Mouse (Mus musculus) right cerebral cortex, postnatal 36 days (tissue): ENCODE measurements around the gene Tfip11.

Source experiments
- DNase-seq, 2 experiments: peaks; one replicate each; pipeline ENCODE4 v3.0.0; 2022; ENCODE audit warnings: low spot score in 2 of 2, mixed read lengths in 1 of 2

Gene Tfip11

GRCm38 (mm10) chr5:112360077-112360476 is 33.9 kb downstream of the Tfip11 start:
- no peak for DNase-seq

- no peak for DNase-seq
These were observed 38.1 kb downstream of the Tfip11 start for GRCm38 (mm10) chr5:112364184-112364797.

GRCm38 (mm10) chr5:112366879-112367278 is 40.7 kb downstream of the Tfip11 start:
- DNase-seq, result no peak

DNA sequence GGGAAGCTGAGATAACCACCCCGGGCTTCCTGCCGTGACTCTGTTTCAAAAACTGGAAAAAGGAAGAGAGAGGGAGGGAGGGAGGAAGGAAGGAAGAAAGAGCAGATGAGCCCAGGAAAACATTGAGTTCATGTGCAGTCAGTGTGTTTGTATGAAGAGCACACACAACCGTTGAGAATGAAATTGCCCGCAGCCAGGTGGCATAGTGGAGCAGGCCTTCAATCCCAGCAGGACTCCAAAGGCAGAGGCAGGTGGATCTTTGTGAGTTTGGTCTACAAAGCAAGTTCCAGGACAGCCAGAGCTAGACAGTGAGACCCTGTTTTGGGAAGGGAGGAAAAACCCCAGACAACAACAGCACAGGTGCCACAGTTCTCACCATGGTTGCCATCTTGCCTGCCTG is 41.2 kb downstream of the Tfip11 start:
- no peak for DNase-seq

DNA sequence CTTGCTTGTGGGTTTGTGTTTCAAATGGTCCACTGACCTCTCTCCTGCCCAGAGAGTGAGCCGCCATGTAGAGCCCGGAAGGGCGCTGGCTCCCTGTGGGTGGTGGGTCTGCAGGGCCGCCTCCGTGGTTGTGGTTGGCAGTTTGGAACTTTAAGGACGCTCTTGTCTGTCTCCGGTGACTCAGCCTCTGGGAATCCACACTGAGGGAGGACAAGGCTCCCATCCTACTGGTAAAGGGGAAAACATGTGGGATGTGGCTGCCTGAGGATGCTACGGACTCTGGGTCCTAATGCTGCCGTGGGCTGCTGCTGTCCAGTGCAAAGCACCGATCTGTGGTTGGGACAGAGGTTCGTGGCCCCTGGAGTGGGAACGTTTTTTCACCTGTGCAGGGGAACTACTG is 41.8 kb downstream of the Tfip11 start:
- no peak for DNase-seq

DNA sequence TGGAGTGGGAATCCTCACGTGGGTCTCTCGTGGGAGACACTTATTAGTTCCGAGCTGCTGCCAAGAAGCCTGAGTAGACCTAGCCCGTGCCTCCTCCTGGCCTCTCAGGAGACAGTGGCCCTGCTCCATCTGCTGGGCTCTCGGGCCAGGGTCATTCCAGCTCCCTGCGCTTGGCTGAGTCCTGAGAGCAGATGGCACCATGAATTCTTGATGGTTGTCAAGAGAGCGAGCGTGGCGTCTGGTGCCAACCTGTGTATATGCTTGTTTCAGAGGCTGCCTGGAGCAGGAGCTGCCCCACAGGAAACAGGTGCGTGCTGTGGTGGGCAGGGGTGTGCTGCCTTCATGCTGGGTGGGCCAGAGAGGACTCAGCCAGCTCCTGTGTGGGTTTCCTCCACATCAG is 42.5 kb downstream of the Tfip11 start:
- no peak for DNase-seq

DNA sequence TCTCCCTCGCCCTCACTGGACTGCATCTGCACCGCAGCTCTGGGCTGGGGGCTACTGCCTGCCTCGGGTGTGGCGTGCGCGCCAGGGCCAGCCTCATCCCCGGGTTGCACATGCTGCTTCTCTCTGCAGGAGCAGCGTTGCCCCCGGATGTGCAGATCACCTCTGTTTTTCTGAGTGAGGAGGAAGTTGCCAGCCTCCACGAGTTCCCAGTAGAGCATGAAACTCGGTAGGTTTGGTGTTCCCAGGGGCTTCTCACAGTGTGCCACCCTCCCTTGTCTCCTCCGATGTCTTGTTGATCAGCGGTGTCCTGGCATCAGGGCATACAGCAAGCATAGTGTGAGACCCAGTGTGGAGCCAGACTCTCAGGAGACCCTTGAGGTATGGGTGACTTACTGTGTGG is 43.2 kb downstream of the Tfip11 start:
- no peak for DNase-seq

DNA sequence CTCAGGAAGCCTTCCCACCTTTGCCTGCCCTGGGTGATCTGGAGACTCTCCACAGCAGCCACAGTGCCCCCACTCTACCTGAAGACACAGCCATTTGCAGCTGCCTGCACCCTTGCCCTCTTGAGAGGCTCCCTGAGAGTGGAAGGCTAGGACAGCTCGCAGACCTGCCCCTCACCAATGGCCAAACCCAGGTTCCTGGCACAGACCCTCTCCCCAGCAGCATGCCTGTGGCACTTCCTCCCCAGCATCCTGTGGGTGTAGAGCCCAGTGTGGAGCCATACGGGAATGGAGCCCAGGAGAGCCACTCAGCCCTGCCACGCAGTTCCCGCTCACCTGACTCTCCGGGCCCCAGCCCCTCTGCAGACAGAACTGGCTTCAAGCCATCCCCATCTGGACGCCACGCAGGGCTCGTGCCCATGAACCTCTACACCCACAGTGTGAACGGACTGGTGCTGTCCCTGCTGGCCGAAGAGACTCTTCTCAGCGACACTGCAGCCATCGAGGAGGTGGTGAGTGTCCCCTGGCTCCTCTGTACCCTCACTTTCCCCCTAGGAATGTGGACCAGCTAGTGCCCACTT is 44.2 kb downstream of the Tfip11 start:
- DNase-seq, result no peak

GRCm38 (mm10) chr5:112371933-112372332 is 45.8 kb downstream of the Tfip11 start:
- peak; percentile 76 to 77 for DNase-seq

DNA sequence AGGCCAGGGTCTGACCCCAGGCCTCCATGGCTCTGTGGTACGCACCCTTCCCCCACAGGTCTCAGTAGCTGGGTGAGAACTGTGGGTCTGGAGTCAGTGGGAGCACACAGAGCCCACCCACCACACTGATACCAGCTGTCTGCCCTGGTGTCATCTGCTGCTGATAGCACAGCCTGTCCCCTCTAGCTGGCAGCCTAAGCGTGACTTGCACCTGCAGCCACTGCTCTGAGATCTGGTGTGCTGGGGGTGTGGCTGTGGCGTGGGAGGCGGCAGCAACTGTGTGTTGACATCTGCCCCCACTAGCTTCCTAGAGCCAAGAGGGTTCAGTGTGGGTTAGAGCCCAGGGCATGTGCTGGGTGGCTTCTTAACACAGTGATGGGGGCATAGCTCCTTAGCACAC is 50.0 kb downstream of the Tfip11 start:
- DNase-seq, result no peak

DNA sequence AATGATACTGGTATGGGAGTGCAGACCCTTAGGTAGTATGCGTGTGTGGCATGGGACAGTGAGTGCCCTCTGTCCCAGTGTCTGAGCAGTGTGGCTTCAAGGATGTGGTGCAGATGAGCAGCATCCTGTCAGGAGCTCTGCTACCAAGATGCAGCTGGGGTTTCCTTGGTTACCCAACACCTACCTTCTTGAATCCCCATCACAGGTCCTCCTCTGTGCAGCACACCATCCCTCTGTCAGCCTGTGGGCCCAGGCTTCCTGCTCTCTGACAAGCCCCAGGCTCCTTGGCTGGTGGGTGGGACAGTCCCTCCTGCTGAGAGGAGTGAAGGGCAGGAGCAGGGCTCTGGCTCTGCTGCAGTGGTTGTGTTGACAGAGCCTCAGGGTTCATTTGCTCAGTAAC is 51.2 kb downstream of the Tfip11 start:
- DNase-seq, result no peak

- DNase-seq, result no peak
These were observed 52.6 kb downstream of the Tfip11 start for GRCm38 (mm10) chr5:112378716-112379115.

- no peak for DNase-seq
These were observed 55.0 kb downstream of the Tfip11 start for GRCm38 (mm10) chr5:112381154-112381553.

- DNase-seq, result peak in 1 of 2 experiments; percentile 1
These were observed 55.9 kb downstream of the Tfip11 start for GRCm38 (mm10) chr5:112382042-112382441.

- peak; percentile 57 to 71 for DNase-seq
These were observed 56.6 kb downstream of the Tfip11 start for GRCm38 (mm10) chr5:112382641-112383330.

DNA sequence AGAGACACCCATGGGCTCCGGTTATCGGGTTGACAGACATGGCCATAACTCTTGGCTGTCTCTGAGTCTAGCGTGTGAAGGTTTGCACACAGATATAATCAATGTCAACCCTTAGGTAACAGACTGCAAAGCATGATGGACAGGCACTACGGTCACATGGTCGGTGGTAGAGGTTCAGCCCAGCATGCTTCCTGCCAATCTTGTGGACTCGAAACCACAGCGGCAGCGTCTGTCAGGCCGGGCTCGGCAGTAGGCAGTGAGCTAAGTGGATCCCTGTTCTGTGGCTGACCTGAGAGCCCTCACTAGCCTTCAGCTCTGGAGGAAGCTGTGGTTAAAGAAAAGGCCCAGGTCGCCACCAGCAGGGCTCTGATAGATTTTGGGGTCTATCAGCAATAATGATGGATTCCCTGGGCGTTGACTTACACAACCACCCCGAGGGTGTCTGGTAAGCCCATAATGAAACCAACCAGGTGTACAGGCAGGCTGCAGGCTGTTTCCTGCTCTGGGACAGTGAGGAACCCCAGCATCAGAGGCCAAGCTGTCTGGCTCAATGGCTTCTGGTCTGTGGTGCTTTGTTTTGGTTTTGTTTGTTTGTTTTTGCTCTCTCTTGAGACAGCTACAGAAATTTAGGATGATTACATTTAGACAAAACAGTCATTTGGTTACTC is 58.8 kb downstream of the Tfip11 start:
- DNase-seq, result peak in 1 of 2 experiments; percentile 1

DNA sequence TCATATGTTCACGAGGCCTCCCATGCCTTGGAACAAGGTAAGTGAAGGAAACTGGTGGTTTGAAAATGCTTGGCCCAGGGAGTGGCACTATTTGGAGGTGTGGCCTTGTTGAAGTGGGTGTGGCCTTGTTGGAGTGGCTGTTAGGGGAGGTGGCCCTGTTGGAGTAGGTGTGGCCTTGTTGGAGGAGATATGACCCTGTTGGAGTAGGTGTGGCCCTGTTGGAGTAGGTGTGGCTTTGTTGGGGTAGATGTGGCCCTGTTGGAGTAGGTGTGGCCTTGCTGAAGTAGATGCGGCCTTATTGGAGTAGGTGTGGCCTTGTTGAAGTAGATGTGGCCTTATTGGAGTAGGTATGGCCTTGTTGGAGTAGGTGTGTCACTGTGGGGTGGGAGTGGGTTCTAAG is 59.8 kb downstream of the Tfip11 start:
- DNase-seq, result no peak
